ENCODE assay signal across 13 mouse cellular contexts in genomic region chr11:121794186-121794585, GRCm38 (mm10). TPM values are rescaled to one million over a fixed set of nuclear protein-coding genes. Genes with fewer than 3 reads are reported as not detected.
DNase-seq lines count a peak whose midpoint lies in the region; ATAC-seq and TF ChIP-seq lines count a peak whose summit lies in the region.
"Had no signal": no experiment of that assay in that cellular context is flagged by ENCODE, and none has a peak within 500 bp of the region (broad histone marks: within the 10 kb centered on the region; RNA-seq: fewer than 3 reads in every experiment).

No protein-coding gene starts in this region.

- H3K27me3 ChIP-seq in embryonic facial prominence, embryonic 12.5 days: no peaks in the 10 kb centered on the region
- H3K27me3 ChIP-seq in embryonic facial prominence, embryonic 10.5 days (replicated peaks; ENCODE audit: low read depth, poor library complexity, severe bottlenecking): no peaks in the 10 kb centered on the region
- no peaks in the 10 kb centered on the region for H3K27me3 ChIP-seq in lung, embryonic 14.5 days (ENCODE audit: insufficient read depth, low read length)
- no peaks in the 10 kb centered on the region for H3K27me3 ChIP-seq in stomach, embryonic 15.5 days (replicated peaks)

- no peaks in the 10 kb centered on the region for H3K9me3 ChIP-seq in embryonic facial prominence, embryonic 12.5 days
- no peaks in the 10 kb centered on the region for H3K9me3 ChIP-seq in embryonic facial prominence, embryonic 10.5 days
- no peaks in the 10 kb centered on the region for H3K9me3 ChIP-seq in lung, embryonic 14.5 days (ENCODE audit: low read depth, low read length)
- no peaks in the 10 kb centered on the region for H3K9me3 ChIP-seq in stomach, embryonic 15.5 days
- H3K9me3 ChIP-seq: liver, embryonic 13.5 days had no signal

- no peak for DNase-seq in embryonic facial prominence, embryonic 10.5 days (ENCODE audit: low spot score)
- no peak for DNase-seq in lung, embryonic 14.5 days
- no peak for DNase-seq in lung, adult 18-20 months
- peak; percentile 29 for DNase-seq in kidney, adult 9 months
- DNase-seq in left cerebral cortex, postnatal 36 days (ENCODE audit: low spot score in 2 of 2): no peak
- no peak for DNase-seq in left cerebral cortex, postnatal 10 days (ENCODE audit: extremely low spot score in 1 of 2, low spot score in 2 of 2)
- DNase-seq: liver, embryonic 13.5 days had no signal

- 0 out of 2 replicates have a peak, but pooled peaks cover 12% of the 10 kb centered on the region for H3K4me1 ChIP-seq in embryonic facial prominence, embryonic 12.5 days
- peaks cover 22% of the 10 kb centered on the region for H3K4me1 ChIP-seq in embryonic facial prominence, embryonic 10.5 days
- peaks cover 23% of the 10 kb centered on the region for H3K4me1 ChIP-seq in lung, embryonic 14.5 days (ENCODE audit: insufficient read depth)
- peaks cover 20% of the 10 kb centered on the region for H3K4me1 ChIP-seq in stomach, embryonic 15.5 days
- H3K4me1 ChIP-seq: liver, embryonic 13.5 days had no signal

- no peak overlapping the region for H3K4me2 ChIP-seq in embryonic facial prominence, embryonic 12.5 days (replicated peaks)
- 0 out of 2 replicates have a peak overlapping the region, but pooled peaks have one; percentile 2 for H3K4me2 ChIP-seq in lung, embryonic 14.5 days
- H3K4me2 ChIP-seq in stomach, embryonic 15.5 days: 0 out of 2 replicates have a peak overlapping the region, but pooled peaks have one; percentile 6
- H3K4me2 ChIP-seq: liver, embryonic 13.5 days had no signal

- TF ChIP-seq CTCF in lung, embryonic 14.5 days (IDR thresholded peaks at IDR 0.05; ENCODE audit: low read depth): no peak

- peak overlapping the region; percentile 41 for H3K27ac ChIP-seq in embryonic facial prominence, embryonic 12.5 days
- no peak overlapping the region for H3K27ac ChIP-seq in embryonic facial prominence, embryonic 10.5 days (replicated peaks)
- peak overlapping the region; percentile 37; the same call in 1 of the 2 replicates for H3K27ac ChIP-seq in lung, embryonic 14.5 days (ENCODE audit: low read depth)
- H3K27ac ChIP-seq in stomach, embryonic 15.5 days: peak overlapping the region; percentile 79
- H3K27ac ChIP-seq: liver, embryonic 13.5 days had no signal

- 65% methylated on average over 3 of the region's 3 CpGs for WGBS in embryonic facial prominence, embryonic 12.5 days
- 77% methylated on average over 3 of the region's 3 CpGs for WGBS in embryonic facial prominence, embryonic 10.5 days
- WGBS in lung, embryonic 14.5 days: 15% methylated on average over 3 of the region's 3 CpGs
- 46% methylated on average over 3 of the region's 3 CpGs for WGBS in stomach, embryonic 15.5 days

- ATAC-seq in embryonic facial prominence, embryonic 12.5 days (ENCODE audit: insufficient number of reproducible peaks, insufficient read depth, low FRiP score, low TSS enrichment): no peak
- ATAC-seq in lung, embryonic 14.5 days (ENCODE audit: insufficient read depth): peak; percentile 12; the same call in 1 of the 2 replicates
- ATAC-seq in stomach, embryonic 15.5 days (ENCODE audit: insufficient read depth, low FRiP score, low read depth): no peak

- no peaks in the 10 kb centered on the region for H3K36me3 ChIP-seq in embryonic facial prominence, embryonic 12.5 days
- H3K36me3 ChIP-seq in embryonic facial prominence, embryonic 10.5 days (replicated peaks): no peaks in the 10 kb centered on the region
- no peaks in the 10 kb centered on the region for H3K36me3 ChIP-seq in lung, embryonic 14.5 days (ENCODE audit: insufficient read depth)
- no peaks in the 10 kb centered on the region for H3K36me3 ChIP-seq in stomach, embryonic 15.5 days
- H3K36me3 ChIP-seq: liver, embryonic 13.5 days had no signal

- no peak overlapping the region for H3K4me3 ChIP-seq in embryonic facial prominence, embryonic 12.5 days
- H3K4me3 ChIP-seq in embryonic facial prominence, embryonic 10.5 days: no peak overlapping the region
- H3K4me3 ChIP-seq in lung, embryonic 14.5 days (ENCODE audit: low read depth, low read length): no peak overlapping the region
- no peak overlapping the region for H3K4me3 ChIP-seq in stomach, embryonic 15.5 days (replicated peaks)
- H3K4me3 ChIP-seq: liver, embryonic 13.5 days had no signal

- intact Hi-C loops in left cerebral cortex, postnatal 36 days (cut with DNase I): no loop called here
- intact Hi-C loops in left cerebral cortex, postnatal 10 days (cut with DNase I): no loop called here

- no peak overlapping the region for H3K9ac ChIP-seq in embryonic facial prominence, embryonic 12.5 days
- H3K9ac ChIP-seq in lung, embryonic 14.5 days: no peak overlapping the region
- H3K9ac ChIP-seq in stomach, embryonic 15.5 days: no peak overlapping the region
- H3K9ac ChIP-seq: liver, embryonic 13.5 days had no signal

RNA-seq across cellular contexts. Expression of gene Ptchd3, which starts 35.9 kb away (rescaled TPM):
- polyA plus RNA-seq in embryonic facial prominence, embryonic 12.5 days (2016; fragmentation: Nextera tagmentation; extraction: Ambion mirVana): not detected in 2 replicates
- polyA plus RNA-seq in embryonic facial prominence, embryonic 10.5 days (2016; fragmentation: Nextera tagmentation; extraction: Ambion mirVana): not detected in 2 replicates
- not detected in 2 replicates for polyA plus RNA-seq in lung, embryonic 14.5 days (2014; fragmentation: Nextera tagmentation; extraction: Ambion mirVana)
- polyA plus RNA-seq in stomach, embryonic 15.5 days (2015; fragmentation: Nextera tagmentation; extraction: Ambion mirVana): not detected in 2 replicates
- total RNA-seq in left cerebral cortex, postnatal 36 days (2021): not detected
- total RNA-seq in left cerebral cortex, postnatal 10 days (2021): not detected
- total RNA-seq: hematopoietic stem cell, adult 5-6 weeks had no signal
- polyA plus RNA-seq: embryonic facial prominence, embryonic 11.5 days; liver, embryonic 13.5 days; midbrain, postnatal 0 days; small intestine, adult 2 months had no signal
